Mouse (Mus musculus) bone marrow macrophage, adult 2 months (primary cell): ENCODE results near the gene Pmvk.

Experiments used
- CTCF ChIP-seq: IDR thresholded peaks from 2 replicates; pipeline ENCODE4 v1.5.1; 2012; ENCODE audit warnings: low read depth, mild to moderate bottlenecking, low read length, moderate library complexity
- POLR2A ChIP-seq: IDR thresholded peaks from 2 replicates; pipeline ENCODE4 v1.6.1; 2012; ENCODE audit warnings: mild to moderate bottlenecking, low read depth, low read length, borderline replicate concordance

- TF ChIP-seq POLR2A (no peak; the same call in 1 of the 2 replicates), CTCF (no peak)
Measured at GRCm38 (mm10) chr3:89417840-89418169, 36.5 kb upstream of the Pmvk start.
